Mouse (Mus musculus) left cerebral cortex, postnatal 10 days (tissue): ENCODE data around the gene Zfp541. TPM values are rescaled to one million over a fixed set of nuclear protein-coding genes. Genes with fewer than 3 reads are reported as not detected.

Experiments used
- DNase-seq, 2 experiments: peaks; one replicate each; pipeline ENCODE4 v3.0.0; 2021 to 2022; ENCODE audit warnings: low spot score in 2 of 2, mixed read lengths in 1 of 2; ENCODE audit errors: extremely low spot score in 1 of 2
- intact Hi-C: fragments of 180-260 bp; cut with DNase I; formaldehyde crosslinking; loops from one replicate; pipeline ENCODE4 v1.15.1; 2025
- total RNA-seq, 2 experiments: library from RNA; stranded (reverse); gene quantifications; 2 replicates each; pipeline ENCODE4 v1.2.3; 2021

Zfp541 gene
- total RNA-seq, 2 experiments from 2014 or later, result 0.26 to 0.58 TPM

GRCm38 (mm10) chr7:16057136-16057534 lies 4.5 kb upstream of the Zfp541 start:
- intact Hi-C loops, result no loop called here
- DNase-seq, result no peak

GRCm38 (mm10) chr7:16062099-16062420 lies 446 bp downstream of the Zfp541 start:
- intact Hi-C loops, result loop anchor here (10.0 kb wide), 1 partner anchor 203 kb away; no protein-coding TSS in a partner anchor
- DNase-seq, result no peak

- no peak for DNase-seq
- intact Hi-C loops, result loop anchor here (10.0 kb wide), 1 partner anchor 201 kb away; no protein-coding TSS in a partner anchor
These were observed 1.9 kb downstream of the Zfp541 start for GRCm38 (mm10) chr7:16063490-16063889.

GRCm38 (mm10) chr7:16070846-16071245 lies 9.2 kb downstream of the Zfp541 start:
- DNase-seq, result no peak
- intact Hi-C loops, result no loop called here

GRCm38 (mm10) chr7:16071906-16072305 lies 10.3 kb downstream of the Zfp541 start:
- intact Hi-C loops, result no loop called here
- DNase-seq, result no peak

- intact Hi-C loops, result no loop called here
- DNase-seq, result no peak
These were observed 18.3 kb downstream of the Zfp541 start for GRCm38 (mm10) chr7:16079947-16080346.

GRCm38 (mm10) chr7:16080581-16080980 lies 19.0 kb downstream of the Zfp541 start:
- intact Hi-C loops, result no loop called here
- no peak for DNase-seq

GRCm38 (mm10) chr7:16083361-16083760 lies 21.7 kb downstream of the Zfp541 start:
- intact Hi-C loops, result no loop called here
- no peak for DNase-seq

GRCm38 (mm10) chr7:16087587-16087986 lies 26.0 kb downstream of the Zfp541 start:
- intact Hi-C loops, result no loop called here
- DNase-seq, result no peak

- DNase-seq, result no peak
- intact Hi-C loops, result no loop called here
These were observed 33.0 kb downstream of the Zfp541 start for GRCm38 (mm10) chr7:16094592-16094991.

GRCm38 (mm10) chr7:16098021-16099017 lies 36.7 kb downstream of the Zfp541 start, which contains the start of gene Napa:
Gene Napa, plus strand, starts transcription at chr7:16098458.
- intact Hi-C loops, result no loop called here
- peak; percentile 99 to 100 for DNase-seq

GRCm38 (mm10) chr7:16099901-16100300 lies 38.3 kb downstream of the Zfp541 start:
- no peak for DNase-seq
- intact Hi-C loops, result loop anchor here (5.0 kb wide), 1 partner anchor 52 kb away; no protein-coding TSS in a partner anchor

GRCm38 (mm10) chr7:16101081-16101480 lies 39.5 kb downstream of the Zfp541 start:
- intact Hi-C loops, result loop anchor here (5.0 kb wide), 1 partner anchor 51 kb away; no protein-coding TSS in a partner anchor
- DNase-seq, result no peak

GRCm38 (mm10) chr7:16101726-16102475 lies 40.3 kb downstream of the Zfp541 start:
- intact Hi-C loops, result loop anchor here (5.0 kb wide), 1 partner anchor 50 kb away; no protein-coding TSS in a partner anchor
- no peak for DNase-seq

GRCm38 (mm10) chr7:16102686-16103226 lies 41.1 kb downstream of the Zfp541 start:
- no peak for DNase-seq
- intact Hi-C loops, result loop anchor here (5.0 kb wide), 1 partner anchor 50 kb away; no protein-coding TSS in a partner anchor

- intact Hi-C loops, result loop anchor here (5.0 kb wide), 1 partner anchor 49 kb away; no protein-coding TSS in a partner anchor
- peak in 1 of 2 experiments; percentile 66 for DNase-seq
These were observed 42.1 kb downstream of the Zfp541 start for GRCm38 (mm10) chr7:16103760-16104159.

GRCm38 (mm10) chr7:16104611-16105388 lies 43.2 kb downstream of the Zfp541 start:
- intact Hi-C loops, result loop anchor here (5.0 kb wide), 1 partner anchor 48 kb away; no protein-coding TSS in a partner anchor
- no peak for DNase-seq

GRCm38 (mm10) chr7:16108886-16109542 lies 47.4 kb downstream of the Zfp541 start:
- peak in 1 of 2 experiments; percentile 39 for DNase-seq
- intact Hi-C loops, result no loop called here
